Mouse (Mus musculus): Measurements from ENCODE around the gene Sox30. TPM values are rescaled to one million over a fixed set of nuclear protein-coding genes. Genes with fewer than 3 reads are reported as not detected.
A peak's percentile ranks its signal among the peaks of the same experiment; 100 is the strongest.

Sox30 gene
- total and polyA plus RNA-seq, 2 experiments from 2014 or later: 0.06 to 0.16 TPM

- no peak for ATAC-seq (ENCODE audit: low FRiP score)
- Histone ChIP-seq H3K4me3 (ENCODE audit: low read depth, low read length) (no peak overlapping the region), H3K4me1 (ENCODE audit: insufficient read depth, low read length) (peaks cover 2% of the 10 kb centered on the region; the same call in 1 of the 2 replicates), H3K9ac (replicated peaks; ENCODE audit: low read length, poor library complexity, severe bottlenecking) (no peak overlapping the region), H3K27me3 (ENCODE audit: insufficient read depth, low read length) (no peaks in the 10 kb centered on the region), H3K36me3 (ENCODE audit: insufficient read depth, low read length) (no peaks in the 10 kb centered on the region), H3K27ac (ENCODE audit: low read depth, low read length) (no peak overlapping the region), H3K4me2 (ENCODE audit: low read depth, low read length, poor library complexity, severe bottlenecking) (no peak overlapping the region), H3K9me3 (ENCODE audit: low read length) (no peaks in the 10 kb centered on the region)
- 45% methylated on average over 2 of the region's 2 CpGs for WGBS
- TF ChIP-seq CTCF (IDR thresholded peaks at IDR 0.05): no peak
- peak; percentile 72 for DNase-seq (ENCODE audit: low spot score)
Measured at GRCm38 (mm10) chr11:46030026-46030425, 49.9 kb downstream of the Sox30 start.

- ATAC-seq (ENCODE audit: low FRiP score) (no peak), DNase-seq (ENCODE audit: low spot score) (no peak)
- Histone ChIP-seq H3K4me2 (ENCODE audit: low read depth, low read length, poor library complexity, severe bottlenecking) (no peak overlapping the region), H3K36me3 (ENCODE audit: insufficient read depth, low read length) (no peaks in the 10 kb centered on the region), H3K4me1 (ENCODE audit: insufficient read depth, low read length) (peaks cover 2% of the 10 kb centered on the region; the same call in 1 of the 2 replicates), H3K9me3 (ENCODE audit: low read length) (no peaks in the 10 kb centered on the region), H3K4me3 (ENCODE audit: low read depth, low read length) (no peak overlapping the region), H3K27ac (ENCODE audit: low read depth, low read length) (no peak overlapping the region), H3K27me3 (ENCODE audit: insufficient read depth, low read length) (no peaks in the 10 kb centered on the region), H3K9ac (replicated peaks; ENCODE audit: low read length, poor library complexity, severe bottlenecking) (no peak overlapping the region)
- 73% methylated on average over 3 of the region's 3 CpGs for WGBS
- TF ChIP-seq CTCF (IDR thresholded peaks at IDR 0.05): peak; percentile 24; the same call in 1 of the 2 replicates
Measured at GRCm38 (mm10) chr11:46031470-46031869, 51.4 kb downstream of the Sox30 start.

- Histone ChIP-seq H3K36me3 (ENCODE audit: insufficient read depth, low read length) (no peaks in the 10 kb centered on the region), H3K27ac (ENCODE audit: low read depth, low read length) (no peak overlapping the region), H3K4me3 (ENCODE audit: low read depth, low read length) (no peak overlapping the region), H3K4me2 (ENCODE audit: low read depth, low read length, poor library complexity, severe bottlenecking) (no peak overlapping the region), H3K9me3 (ENCODE audit: low read length) (no peaks in the 10 kb centered on the region), H3K27me3 (ENCODE audit: insufficient read depth, low read length) (no peaks in the 10 kb centered on the region), H3K9ac (replicated peaks; ENCODE audit: low read length, poor library complexity, severe bottlenecking) (no peak overlapping the region), H3K4me1 (ENCODE audit: insufficient read depth, low read length) (peaks cover 2% of the 10 kb centered on the region; the same call in 1 of the 2 replicates)
- no peak for ATAC-seq (ENCODE audit: low FRiP score)
- DNase-seq (ENCODE audit: low spot score): no peak
- no peak for TF ChIP-seq CTCF (IDR thresholded peaks at IDR 0.05)
- 90% methylated on average over 7 of the region's 7 CpGs for WGBS
Measured at GRCm38 (mm10) chr11:46032956-46033355, 52.8 kb downstream of the Sox30 start.

GRCm38 (mm10) chr11:46036374-46036773 lies 56.3 kb downstream of the Sox30 start:
- Histone ChIP-seq H3K4me3 (ENCODE audit: low read depth, low read length) (no peak overlapping the region), H3K9ac (replicated peaks; ENCODE audit: low read length, poor library complexity, severe bottlenecking) (no peak overlapping the region), H3K27ac (ENCODE audit: low read depth, low read length) (no peak overlapping the region), H3K4me2 (ENCODE audit: low read depth, low read length, poor library complexity, severe bottlenecking) (no peak overlapping the region), H3K36me3 (ENCODE audit: insufficient read depth, low read length) (no peaks in the 10 kb centered on the region), H3K9me3 (ENCODE audit: low read length) (no peaks in the 10 kb centered on the region), H3K27me3 (ENCODE audit: insufficient read depth, low read length) (no peaks in the 10 kb centered on the region), H3K4me1 (ENCODE audit: insufficient read depth, low read length) (no peaks in the 10 kb centered on the region)
- TF ChIP-seq CTCF (IDR thresholded peaks at IDR 0.05): no peak
- DNase-seq (ENCODE audit: low spot score) (no peak), ATAC-seq (ENCODE audit: low FRiP score) (no peak)
- WGBS: 98% methylated on average over 10 of the region's 10 CpGs

- Histone ChIP-seq H3K4me2 (ENCODE audit: low read depth, low read length, poor library complexity, severe bottlenecking) (no peak overlapping the region), H3K27ac (ENCODE audit: low read depth, low read length) (no peak overlapping the region), H3K9me3 (ENCODE audit: low read length) (no peaks in the 10 kb centered on the region), H3K27me3 (ENCODE audit: insufficient read depth, low read length) (no peaks in the 10 kb centered on the region), H3K36me3 (ENCODE audit: insufficient read depth, low read length) (no peaks in the 10 kb centered on the region), H3K4me3 (ENCODE audit: low read depth, low read length) (no peak overlapping the region), H3K4me1 (ENCODE audit: insufficient read depth, low read length) (no peaks in the 10 kb centered on the region), H3K9ac (replicated peaks; ENCODE audit: low read length, poor library complexity, severe bottlenecking) (no peak overlapping the region)
- ATAC-seq (ENCODE audit: low FRiP score) (no peak), DNase-seq (ENCODE audit: low spot score) (no peak)
- 81% methylated on average over 15 of the region's 15 CpGs for WGBS
- no peak for TF ChIP-seq CTCF (IDR thresholded peaks at IDR 0.05)
Measured at GRCm38 (mm10) chr11:46038901-46039300, 58.8 kb downstream of the Sox30 start.

- Histone ChIP-seq H3K36me3 (ENCODE audit: insufficient read depth, low read length) (no peaks in the 10 kb centered on the region), H3K27ac (ENCODE audit: low read depth, low read length) (no peak overlapping the region), H3K4me3 (ENCODE audit: low read depth, low read length) (no peak overlapping the region), H3K9me3 (ENCODE audit: low read length) (no peaks in the 10 kb centered on the region), H3K4me1 (ENCODE audit: insufficient read depth, low read length) (no peaks in the 10 kb centered on the region), H3K9ac (replicated peaks; ENCODE audit: low read length, poor library complexity, severe bottlenecking) (no peak overlapping the region), H3K27me3 (ENCODE audit: insufficient read depth, low read length) (no peaks in the 10 kb centered on the region), H3K4me2 (ENCODE audit: low read depth, low read length, poor library complexity, severe bottlenecking) (no peak overlapping the region)
- 73% methylated on average over 11 of the region's 11 CpGs for WGBS
- TF ChIP-seq CTCF (IDR thresholded peaks at IDR 0.05): no peak
- no peak for ATAC-seq (ENCODE audit: low FRiP score)
- no peak for DNase-seq (ENCODE audit: low spot score)
Measured at GRCm38 (mm10) chr11:46039335-46039734, 59.2 kb downstream of the Sox30 start.

All from midbrain, postnatal 0 days (tissue).